Mouse (Mus musculus) neutrophil, adult 5-6 weeks (primary cell): ENCODE data around the gene Sez6l2. TPM values are rescaled to one million over a fixed set of nuclear protein-coding genes. Genes with fewer than 3 reads are reported as not detected.

Source experiments
- ATAC-seq: fragments of 151-379, 151-347 bp; 2 replicates; pipeline ENCODE4 v1.8.0; 2017; ENCODE audit warnings: mild to moderate bottlenecking, moderate TSS enrichment; ENCODE audit not compliant: insufficient number of reproducible peaks, poor library complexity, low FRiP score, severe bottlenecking; ENCODE audit errors: extremely low read depth
- total RNA-seq: library from RNA; stranded (forward); fragments of 200-1000 nt; gene quantifications from 2 replicates; pipeline ENCODE4 v1.2.3, GENCODE M21; 2017

Sez6l2 gene
- total RNA-seq, 1 experiment from 2014 or later = 2.9 TPM

GRCm38 (mm10) chr7:126952646-126953045 is 2.3 kb downstream of the Sez6l2 start:
- no peak for ATAC-seq

DNA sequence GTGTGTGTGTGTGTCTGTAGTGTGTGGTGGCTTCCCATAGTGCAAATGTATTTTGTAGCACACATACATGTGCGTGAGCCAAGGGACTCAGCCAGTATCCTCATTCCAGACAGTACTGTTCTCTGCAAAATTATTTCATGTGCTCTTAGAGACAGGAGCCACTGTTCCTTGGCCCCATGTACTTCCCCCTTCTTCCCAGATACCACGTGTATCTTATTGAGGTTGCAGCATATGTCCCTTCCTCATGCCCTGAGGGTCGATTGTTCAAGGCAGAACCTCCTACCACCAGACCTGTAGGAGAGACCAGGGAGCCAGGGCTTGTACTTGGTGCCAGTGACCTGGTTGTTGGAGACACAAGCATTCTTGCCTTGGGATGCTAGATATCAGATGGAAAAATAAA is 4.8 kb downstream of the Sez6l2 start:
- no peak for ATAC-seq

DNA sequence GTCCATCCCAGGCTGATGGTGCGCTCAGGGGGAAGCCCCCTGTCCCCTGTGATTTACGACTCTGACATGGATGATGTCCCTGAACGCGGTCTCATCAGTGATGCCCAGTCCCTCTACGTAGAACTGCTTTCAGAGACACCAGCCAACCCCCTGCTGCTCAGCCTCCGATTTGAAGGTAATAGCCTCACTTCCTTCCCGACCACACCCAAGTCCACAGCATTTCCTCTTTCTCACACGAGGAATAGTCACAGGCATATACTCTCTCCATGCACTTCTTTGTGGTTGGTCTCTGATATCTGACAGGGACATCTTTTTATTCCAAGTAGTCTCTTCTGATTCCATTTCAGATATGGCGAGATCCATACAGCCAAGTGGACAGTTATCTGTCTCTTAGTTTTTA is 9.4 kb downstream of the Sez6l2 start:
- ATAC-seq = no peak

DNA sequence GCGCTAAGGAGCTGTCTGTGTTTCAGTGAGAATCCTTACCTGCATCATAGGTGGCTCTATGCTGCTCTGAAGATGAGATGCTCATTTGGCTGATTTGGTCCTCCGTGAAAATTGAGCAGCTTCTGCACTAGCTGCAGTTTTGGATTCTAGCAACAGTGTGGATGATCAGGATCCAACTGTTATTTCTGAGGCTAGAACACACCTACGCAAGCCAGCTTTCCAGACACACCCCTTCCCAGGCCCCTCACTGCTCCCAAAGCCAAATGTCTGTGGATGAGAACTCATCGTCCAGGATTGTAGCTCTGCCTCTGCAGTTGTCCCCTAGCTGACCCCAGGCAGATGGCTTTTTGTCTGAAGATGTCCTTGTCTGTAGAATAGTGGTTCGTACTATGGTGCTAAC is 10.7 kb downstream of the Sez6l2 start:
- no peak for ATAC-seq

- no peak for ATAC-seq
Measured at GRCm38 (mm10) chr7:126961965-126962364, 11.6 kb downstream of the Sez6l2 start.

DNA sequence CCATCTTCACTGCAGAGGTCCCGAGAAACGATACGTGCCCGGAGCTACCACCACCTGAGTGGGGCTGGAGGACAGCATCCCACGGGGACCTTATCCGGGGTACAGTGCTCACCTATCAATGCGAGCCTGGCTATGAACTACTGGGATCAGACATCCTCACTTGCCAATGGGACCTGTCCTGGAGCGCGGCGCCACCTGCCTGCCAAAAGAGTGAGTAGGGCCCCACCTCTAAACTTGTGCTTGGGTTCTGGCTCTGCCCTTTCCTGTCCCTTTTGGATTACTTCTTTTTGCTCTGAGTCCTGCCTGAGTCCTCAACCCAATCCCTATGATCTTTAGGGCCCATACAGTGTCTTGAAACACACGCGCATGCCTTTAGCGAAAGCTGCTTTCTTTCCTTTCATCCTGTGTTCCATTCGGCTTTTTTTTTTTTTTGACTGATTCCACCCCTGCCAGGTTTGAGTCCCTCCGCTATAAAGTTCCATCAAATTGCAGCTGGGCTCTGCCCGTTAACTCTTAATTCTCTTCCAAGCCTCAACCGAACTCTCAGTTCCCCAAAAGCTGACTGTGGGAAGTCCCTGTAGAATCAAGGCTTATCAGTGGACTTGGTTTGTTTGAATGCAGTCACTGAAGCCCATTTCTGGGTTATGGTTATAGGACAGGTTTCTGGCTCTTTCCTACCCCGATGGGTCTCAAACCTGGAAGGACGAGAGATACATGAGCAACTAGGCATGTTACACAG is 13.4 kb downstream of the Sez6l2 start:
- ATAC-seq = no peak

DNA sequence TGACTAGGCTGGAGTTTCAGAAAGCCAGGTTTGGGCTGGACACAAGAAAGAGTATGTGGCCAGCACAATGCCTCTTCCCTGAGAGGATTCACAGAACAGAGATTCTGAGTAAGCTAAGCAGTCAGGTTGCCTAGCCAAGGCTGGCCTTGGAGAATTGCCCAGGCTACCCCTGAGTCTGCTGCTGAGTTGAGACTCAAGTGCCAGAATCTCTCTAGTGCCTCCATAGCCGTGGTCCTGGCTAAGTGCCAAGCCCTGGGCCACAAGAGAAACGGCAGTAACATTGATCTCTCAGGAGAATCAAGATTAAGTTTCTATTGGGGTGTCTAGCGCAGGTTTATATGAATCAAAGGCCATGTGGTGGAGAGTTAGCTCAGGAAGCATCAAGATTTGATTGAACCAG is 15.2 kb downstream of the Sez6l2 start:
- no peak for ATAC-seq

DNA sequence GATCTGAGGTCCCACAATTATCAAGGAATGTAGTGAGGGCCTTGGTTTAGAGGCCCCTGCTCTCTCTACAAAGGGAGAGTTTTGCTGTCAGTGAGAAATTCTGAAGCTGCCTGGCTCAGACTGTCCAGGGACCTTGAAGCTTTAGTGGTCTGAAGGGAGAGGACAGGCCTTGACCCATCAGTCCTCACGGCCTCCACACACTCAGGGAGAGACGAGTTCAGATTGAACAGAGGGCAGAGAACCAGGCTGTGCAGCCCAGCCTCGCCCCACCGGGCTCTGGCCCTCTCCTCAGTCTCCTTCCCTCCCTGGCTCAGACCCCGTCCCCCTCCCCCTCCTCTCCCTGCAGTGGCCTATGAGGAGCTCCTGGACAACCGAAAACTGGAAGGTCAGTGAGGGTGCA is 17.0 kb downstream of the Sez6l2 start:
- no peak for ATAC-seq

DNA sequence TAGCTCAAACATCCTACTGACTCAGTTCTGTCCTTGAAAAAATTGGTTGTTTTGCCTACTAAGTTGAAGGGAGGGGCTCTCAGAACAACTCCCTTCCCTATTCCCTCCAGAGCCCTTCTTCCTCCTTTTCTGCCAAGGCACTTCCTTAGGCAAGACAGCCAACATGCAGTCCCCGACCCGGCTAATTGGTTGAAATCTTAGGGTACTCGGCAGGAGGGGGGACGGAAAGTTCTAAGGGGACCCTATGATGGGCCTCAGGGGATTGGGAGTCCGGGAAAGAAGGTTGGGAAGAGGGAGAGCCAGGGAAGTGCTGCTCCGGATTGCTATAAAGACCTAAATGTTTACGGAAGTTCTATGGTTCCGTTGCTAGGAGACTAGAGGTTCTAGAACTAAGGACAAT is 25.1 kb downstream of the Sez6l2 start:
- ATAC-seq = no peak

DNA sequence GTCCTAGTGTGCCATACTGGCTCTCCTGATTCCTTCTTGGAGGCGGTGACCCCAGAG is 25.4 kb downstream of the Sez6l2 start, which contains the start of gene Cdipt:
TSS of gene Cdipt (plus strand) at position 22 of the 57 bp plus-strand sequence.
- no peak for ATAC-seq

GRCm38 (mm10) chr7:126975950-126976866 is 25.8 kb downstream of the Sez6l2 start, which contains the start of gene Cdiptos:
Gene Cdiptos, minus strand, starts transcription at chr7:126976098.
- peak; percentile 93 for ATAC-seq

DNA sequence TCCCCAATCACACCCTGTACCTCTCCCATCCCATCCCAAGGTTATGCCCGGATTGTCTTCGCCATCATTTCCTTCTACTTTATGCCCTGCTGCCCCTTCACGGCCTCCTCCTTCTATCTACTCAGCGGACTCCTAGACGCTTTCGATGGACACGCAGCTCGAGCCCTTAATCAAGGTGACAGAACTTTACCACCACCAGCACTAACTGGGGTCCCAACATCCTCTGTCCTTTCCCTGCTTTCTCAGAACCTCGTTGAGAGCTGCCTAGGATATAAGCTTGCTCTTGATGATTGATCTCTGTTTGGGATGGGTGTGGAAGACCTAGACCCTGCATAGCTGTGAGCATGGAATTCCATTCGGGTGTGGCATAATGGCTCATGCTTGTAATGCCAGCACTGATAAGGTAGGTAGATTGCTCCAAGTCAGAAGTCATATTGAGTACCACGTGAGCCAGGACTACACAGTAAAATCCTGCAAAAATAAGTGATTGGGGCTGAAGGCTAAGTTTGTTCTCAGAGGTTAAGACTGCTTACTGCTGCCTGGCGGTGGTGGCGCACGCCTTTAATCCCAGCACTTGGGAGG is 26.6 kb downstream of the Sez6l2 start:
- ATAC-seq = no peak

DNA sequence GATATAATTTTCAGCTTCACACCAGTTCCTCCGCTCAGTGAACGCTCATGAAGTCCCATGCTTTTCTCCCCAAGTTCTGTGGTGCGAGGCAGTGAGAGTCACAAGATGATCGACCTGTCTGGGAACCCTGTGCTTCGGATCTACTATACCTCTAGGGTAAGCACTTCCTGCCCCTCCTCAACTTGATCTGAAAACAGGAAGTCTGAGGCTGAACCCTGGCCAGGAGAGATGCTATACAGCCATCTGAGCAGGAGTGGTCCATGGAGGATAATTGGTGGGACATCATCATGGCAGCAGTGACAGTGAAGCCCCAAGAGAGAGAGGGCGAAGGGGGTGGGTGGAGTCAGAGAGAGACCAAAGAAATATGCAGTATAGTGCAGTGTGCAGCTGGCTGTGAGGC is 28.5 kb downstream of the Sez6l2 start:
- no peak for ATAC-seq

DNA sequence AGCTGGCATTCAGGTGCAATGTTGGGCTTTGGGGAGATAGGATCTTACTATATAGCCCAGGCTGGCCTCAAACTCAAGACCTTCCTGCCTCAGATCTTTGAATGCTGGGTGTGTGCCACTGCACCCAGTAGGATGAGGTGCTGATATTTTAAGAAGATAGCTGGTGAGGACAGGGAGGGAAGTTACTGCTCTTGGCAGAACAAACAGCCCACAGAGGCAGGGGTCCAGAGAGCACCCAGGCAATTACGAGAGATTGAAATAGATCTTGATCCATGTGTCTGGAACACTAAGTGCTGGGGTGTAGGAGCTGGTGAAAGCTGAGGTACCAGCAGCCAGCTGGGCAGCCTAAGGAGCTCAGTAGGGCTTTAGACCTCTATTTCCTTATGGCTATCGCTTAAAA is 31.2 kb downstream of the Sez6l2 start:
- no peak for ATAC-seq

GRCm38 (mm10) chr7:126982054-126982453 is 31.7 kb downstream of the Sez6l2 start:
- ATAC-seq = no peak

DNA sequence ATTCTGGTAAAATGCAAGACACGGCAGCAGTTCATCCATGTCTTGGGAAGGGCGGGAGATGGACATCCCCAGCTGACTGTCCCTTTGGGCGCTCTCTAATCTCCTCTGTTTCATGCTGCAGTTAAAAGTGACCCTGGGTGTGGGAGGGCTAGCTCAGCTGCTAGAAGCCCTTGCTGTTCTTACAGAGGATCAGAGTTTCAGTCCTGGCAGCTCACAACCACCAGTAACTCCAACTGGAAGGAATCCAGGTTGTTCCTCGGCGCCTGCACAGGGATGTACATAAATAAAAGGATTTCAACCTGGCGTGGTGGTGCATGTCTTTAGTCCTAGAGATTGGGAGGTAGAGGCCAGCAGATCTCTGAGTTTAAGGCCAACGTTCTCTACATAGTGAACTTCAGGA is 32.8 kb downstream of the Sez6l2 start:
- ATAC-seq = no peak

DNA sequence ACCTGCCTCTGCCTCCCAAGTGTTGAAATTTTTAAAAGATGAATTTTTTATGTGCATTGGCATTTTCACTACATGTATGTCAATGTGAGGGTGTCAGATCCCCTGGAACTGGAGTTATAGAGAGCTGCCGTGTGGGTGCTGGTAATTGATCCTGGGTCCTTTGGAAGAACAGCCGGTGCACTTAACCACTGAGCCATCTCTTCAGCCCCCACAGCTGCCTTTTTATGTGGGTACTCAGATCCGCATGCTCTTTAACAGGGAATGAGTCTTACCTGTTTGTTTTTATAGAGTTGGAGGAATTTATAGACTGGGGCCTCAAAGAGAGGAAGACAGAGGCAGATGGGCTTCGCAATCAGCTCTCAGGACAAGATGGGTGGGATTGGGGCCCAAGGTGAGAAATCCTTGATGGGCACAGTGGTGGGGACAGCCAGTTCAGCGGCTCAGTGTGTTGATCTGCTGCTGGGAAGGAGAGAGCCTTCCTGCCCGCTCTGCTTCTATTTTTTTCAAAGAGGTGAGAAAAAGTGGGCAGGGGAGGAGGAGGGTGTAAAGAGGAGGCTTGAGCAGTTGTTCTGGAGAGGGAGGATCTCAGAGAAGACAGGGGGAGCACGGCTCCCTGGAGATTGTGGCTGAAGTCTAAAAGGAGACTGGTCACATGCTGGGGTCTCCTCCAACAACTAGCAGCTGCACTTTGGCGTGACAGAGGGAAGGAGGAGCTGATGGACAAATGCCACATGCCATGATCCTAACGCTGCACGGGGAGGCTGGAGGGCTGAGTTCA is 34.5 kb downstream of the Sez6l2 start:
- no peak for ATAC-seq

GRCm38 (mm10) chr7:126986319-126986718 is 36.0 kb downstream of the Sez6l2 start:
- no peak for ATAC-seq

GRCm38 (mm10) chr7:126988816-126989215 is 38.5 kb downstream of the Sez6l2 start:
- no peak for ATAC-seq

GRCm38 (mm10) chr7:126996449-126996848 is 46.1 kb downstream of the Sez6l2 start:
- no peak for ATAC-seq
